Mouse (Mus musculus): ENCODE results near the gene Fitm2. TPM values are rescaled to one million over a fixed set of nuclear protein-coding genes. Genes with fewer than 3 reads are reported as not detected.

The Fitm2 gene
- polyA plus RNA-seq (2015; fragmentation: Nextera tagmentation; extraction: Ambion mirVana): 4.7 and 5.3 TPM in 2 replicates

- DNase-seq (peak; percentile 94), ATAC-seq (ENCODE audit: low read depth) (peak; percentile 92)
- 0% methylated on average over 30 of the region's 30 CpGs for WGBS (ENCODE audit: insufficient replicate concordance)
- H3K9me3 ChIP-seq (replicated peaks): no peaks in the 10 kb centered on the region
- H3K4me3 ChIP-seq (replicated peaks): peak within 1 kb of the TSS; percentile 86
- H3K36me3 ChIP-seq: peaks cover 23% of the 10 kb centered on the region
- H3K27ac ChIP-seq: peak within 1 kb of the TSS; percentile 77
- peak within 1 kb of the TSS; percentile 90 for H3K4me2 ChIP-seq
- H3K4me1 ChIP-seq (replicated peaks): peaks cover 19% of the 10 kb centered on the region
- 0 out of 2 replicates have a peak, but pooled peaks cover 5% of the 10 kb centered on the region for H3K27me3 ChIP-seq
- H3K9ac ChIP-seq: peak within 1 kb of the TSS; percentile 87
Measured at GRCm38 (mm10) chr2:163472466-163472851, at the start of gene Fitm2. Gene Fitm2, minus strand, starts transcription at chr2:163472629.

DNA sequence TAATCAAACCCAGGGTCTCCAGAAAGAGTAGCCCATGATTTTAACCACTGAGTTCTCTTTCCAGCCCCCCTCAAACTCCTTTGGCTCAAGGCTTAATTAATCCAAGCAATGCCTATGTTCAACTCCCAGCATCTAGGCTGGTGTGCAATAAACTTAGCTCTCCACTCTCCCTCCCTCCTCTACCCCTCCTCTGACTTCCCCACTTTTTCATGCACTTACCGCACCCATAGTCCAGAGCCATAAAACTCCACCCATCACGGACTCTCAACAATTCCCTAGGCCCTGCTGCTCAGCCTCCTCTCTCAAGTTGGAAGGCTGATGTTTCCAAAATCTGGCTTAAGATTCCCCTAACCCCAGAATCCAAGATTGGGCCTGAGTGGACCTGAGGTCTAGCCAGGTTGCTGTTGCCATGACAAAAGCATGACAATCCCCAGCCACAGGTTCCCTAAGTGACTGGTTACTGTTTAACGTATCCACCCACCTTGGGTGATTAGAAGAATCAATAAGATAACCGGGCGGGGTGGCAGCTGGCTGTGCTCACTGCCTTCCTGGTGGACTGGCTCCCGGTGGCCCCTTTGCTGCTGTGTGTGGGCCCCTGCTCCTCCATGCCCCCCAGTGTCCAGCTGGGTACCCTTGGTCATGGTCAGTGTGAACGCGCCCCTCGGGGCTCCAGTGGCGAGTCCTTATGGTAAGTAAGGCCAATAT lies 34.0 kb upstream of the Fitm2 start, which contains the start of gene Hnf4a:
Gene Hnf4a, plus strand, starts transcription at position 509 of the 705 bp plus-strand sequence.
- H3K36me3 ChIP-seq: no peaks in the 10 kb centered on the region
- no peaks in the 10 kb centered on the region for H3K9me3 ChIP-seq (replicated peaks)
- no peaks in the 10 kb centered on the region for H3K27me3 ChIP-seq
- WGBS (ENCODE audit: insufficient replicate concordance): 58% methylated on average over 10 of the region's 10 CpGs
- ATAC-seq (ENCODE audit: low read depth) (peak; percentile 60; the same call in 1 of the 2 replicates), DNase-seq (no peak)
- H3K27ac ChIP-seq: no peak within 1 kb of the TSS
- peak within 1 kb of the TSS; percentile 45 for H3K4me3 ChIP-seq (replicated peaks)
- peak within 1 kb of the TSS; percentile 46 for H3K4me2 ChIP-seq
- H3K4me1 ChIP-seq (replicated peaks): no peaks in the 10 kb centered on the region
- H3K9ac ChIP-seq: 0 out of 2 replicates have a peak within 1 kb of the TSS, but pooled peaks have one; percentile 30

DNA sequence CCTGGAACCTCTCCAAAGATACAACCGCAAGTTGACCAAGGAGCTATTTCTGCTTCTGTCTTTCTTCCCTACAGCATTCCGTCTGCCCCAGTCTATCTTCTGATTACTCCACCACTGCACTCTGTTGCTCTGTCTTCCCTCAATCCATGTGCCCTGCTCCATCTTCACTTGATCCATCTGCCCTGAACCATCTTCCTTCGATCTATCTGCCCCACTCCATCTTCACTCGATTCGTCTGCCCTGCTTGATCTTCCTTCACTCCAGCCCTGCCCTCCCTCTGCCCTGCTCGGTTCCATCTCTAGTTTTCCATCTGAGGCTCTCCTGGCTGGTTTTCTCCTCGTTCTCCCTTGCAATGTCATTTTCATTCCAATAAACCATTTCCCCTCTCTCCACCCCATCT lies 30.8 kb upstream of the Fitm2 start:
- WGBS (ENCODE audit: insufficient replicate concordance): 58% methylated on average over 7 of the region's 7 CpGs
- H3K27ac ChIP-seq: no peak overlapping the region

GRCm38 (mm10) chr2:163502219-163502618 lies 29.8 kb upstream of the Fitm2 start:
- no peaks in the 10 kb centered on the region for H3K4me1 ChIP-seq (replicated peaks)
- no peaks in the 10 kb centered on the region for H3K9me3 ChIP-seq (replicated peaks)
- H3K4me3 ChIP-seq (replicated peaks): no peak overlapping the region
- 67% methylated on average over 2 of the region's 2 CpGs for WGBS (ENCODE audit: insufficient replicate concordance)
- no peaks in the 10 kb centered on the region for H3K27me3 ChIP-seq
- no peak overlapping the region for H3K27ac ChIP-seq
- no peak overlapping the region for H3K9ac ChIP-seq
- no peak for ATAC-seq (ENCODE audit: low read depth)
- no peaks in the 10 kb centered on the region for H3K36me3 ChIP-seq
- no peak overlapping the region for H3K4me2 ChIP-seq
- no peak for DNase-seq

More for the DNA sequence above, 30.8 kb upstream of the Fitm2 start:
- no peaks in the 10 kb centered on the region for H3K9me3 ChIP-seq (replicated peaks)
- no peaks in the 10 kb centered on the region for H3K27me3 ChIP-seq
- no peak for ATAC-seq (ENCODE audit: low read depth)
- no peak overlapping the region for H3K4me3 ChIP-seq (replicated peaks)
- no peak overlapping the region for H3K4me2 ChIP-seq
- H3K9ac ChIP-seq: no peak overlapping the region
- H3K36me3 ChIP-seq: no peaks in the 10 kb centered on the region
- H3K4me1 ChIP-seq (replicated peaks): no peaks in the 10 kb centered on the region
- no peak for DNase-seq

GRCm38 (mm10) chr2:163494456-163494855 lies 22.0 kb upstream of the Fitm2 start:
- WGBS (ENCODE audit: insufficient replicate concordance): 31% methylated on average over 6 of the region's 6 CpGs

DNA sequence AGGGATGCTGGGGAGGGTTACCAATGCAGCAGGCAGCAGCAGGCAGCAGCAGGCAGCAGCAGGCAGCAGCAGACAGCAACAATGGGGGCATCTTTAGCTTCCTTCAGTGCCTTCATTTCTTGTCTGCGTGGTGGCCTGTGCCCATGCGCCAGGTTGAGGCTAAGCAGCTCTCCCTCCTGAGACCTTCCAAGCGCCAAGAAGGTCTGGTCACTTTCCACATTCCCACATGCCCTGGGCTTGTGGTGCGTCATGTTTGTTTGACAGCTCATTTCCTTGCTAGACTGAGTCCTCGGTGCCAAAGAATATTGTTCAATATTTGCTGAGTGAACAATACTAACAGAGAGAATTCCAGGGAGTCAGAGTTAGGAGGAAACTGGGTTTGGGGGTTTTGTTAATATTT lies 21.5 kb upstream of the Fitm2 start:
- H3K27me3 ChIP-seq: no peaks in the 10 kb centered on the region
- no peak overlapping the region for H3K9ac ChIP-seq
- ATAC-seq (ENCODE audit: low read depth): no peak
- H3K9me3 ChIP-seq (replicated peaks): no peaks in the 10 kb centered on the region
- H3K27ac ChIP-seq: no peak overlapping the region
- H3K4me2 ChIP-seq: no peak overlapping the region
- no peaks in the 10 kb centered on the region for H3K4me1 ChIP-seq (replicated peaks)
- no peaks in the 10 kb centered on the region for H3K36me3 ChIP-seq
- 26% methylated on average over 5 of the region's 5 CpGs for whole genome bisulfite sequencing (ENCODE audit: insufficient replicate concordance)
- DNase-seq: no peak
- no peak overlapping the region for H3K4me3 ChIP-seq (replicated peaks)

More at GRCm38 (mm10) chr2:163494456-163494855, 22.0 kb upstream of the Fitm2 start:
- Histone ChIP-seq H3K36me3 (no peaks in the 10 kb centered on the region), H3K27ac (no peak overlapping the region), H3K27me3 (no peaks in the 10 kb centered on the region), H3K9ac (no peak overlapping the region), H3K4me2 (no peak overlapping the region), H3K4me1 (replicated peaks) (no peaks in the 10 kb centered on the region), H3K4me3 (replicated peaks) (no peak overlapping the region), H3K9me3 (replicated peaks) (no peaks in the 10 kb centered on the region)
- ATAC-seq (ENCODE audit: low read depth): no peak
- no peak for DNase-seq

GRCm38 (mm10) chr2:163493031-163493430 lies 20.6 kb upstream of the Fitm2 start:
- DNase-seq: no peak
- Histone ChIP-seq H3K4me2 (no peak overlapping the region), H3K27ac (no peak overlapping the region), H3K36me3 (no peaks in the 10 kb centered on the region), H3K9me3 (replicated peaks) (no peaks in the 10 kb centered on the region), H3K4me3 (replicated peaks) (no peak overlapping the region), H3K4me1 (replicated peaks) (no peaks in the 10 kb centered on the region), H3K9ac (no peak overlapping the region), H3K27me3 (no peaks in the 10 kb centered on the region)
- ATAC-seq (ENCODE audit: low read depth): no peak
- WGBS (ENCODE audit: insufficient replicate concordance): 40% methylated on average over 5 of the region's 5 CpGs

DNA sequence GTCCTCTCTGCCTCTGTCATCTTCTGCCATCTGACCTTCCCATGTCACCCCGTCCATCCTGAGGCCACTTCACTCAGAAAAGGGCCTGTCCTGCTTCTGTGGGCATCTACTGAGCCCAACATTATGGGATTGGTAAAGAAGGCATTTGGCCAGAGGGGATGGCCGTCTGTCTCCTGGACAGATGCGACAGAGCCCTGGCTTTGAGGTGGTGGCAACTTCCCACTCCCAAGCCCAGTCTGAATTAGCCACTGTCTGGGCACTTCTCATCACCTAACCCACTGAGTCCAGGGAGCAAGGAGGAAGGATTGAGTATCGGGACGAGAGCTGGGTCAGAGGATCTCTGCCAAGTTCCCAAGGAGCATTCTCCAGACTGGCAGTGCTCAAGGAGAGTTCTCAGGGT lies 19.6 kb upstream of the Fitm2 start, which contains the start of gene R3hdml:
Gene R3hdml, plus strand, starts transcription at position 301 of the 400 bp plus-strand sequence.
- DNase-seq (no peak), ATAC-seq (ENCODE audit: low read depth) (no peak)
- Histone ChIP-seq H3K9ac (no peak within 1 kb of the TSS), H3K4me3 (replicated peaks) (no peak within 1 kb of the TSS), H3K9me3 (replicated peaks) (no peaks in the 10 kb centered on the region), H3K4me2 (no peak within 1 kb of the TSS), H3K36me3 (no peaks in the 10 kb centered on the region), H3K27me3 (no peaks in the 10 kb centered on the region), H3K4me1 (replicated peaks) (no peaks in the 10 kb centered on the region), H3K27ac (no peak within 1 kb of the TSS)
- WGBS (ENCODE audit: insufficient replicate concordance): 53% methylated on average over 5 of the region's 5 CpGs

DNA sequence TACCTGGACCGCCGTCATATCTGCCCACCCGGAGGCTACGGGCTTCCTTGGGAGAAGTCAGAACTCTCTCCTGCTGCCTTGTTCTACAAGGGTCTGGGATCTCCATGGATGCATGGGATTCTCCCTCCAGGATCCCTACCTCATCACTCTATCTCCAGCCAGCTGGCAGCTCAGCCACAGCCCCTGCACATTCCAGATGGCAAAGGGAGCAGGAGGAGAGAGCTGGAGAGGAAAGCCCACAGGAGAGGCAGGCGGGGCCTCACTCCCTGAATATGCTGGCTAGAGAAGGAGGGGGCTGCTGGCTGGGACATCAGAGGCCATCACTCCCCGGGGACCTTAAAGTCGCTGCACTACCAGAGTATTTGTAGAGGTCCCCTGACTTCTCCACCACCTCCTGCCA lies 18.9 kb upstream of the Fitm2 start:
- no peak overlapping the region for H3K27ac ChIP-seq
- H3K9ac ChIP-seq: no peak overlapping the region
- DNase-seq (no peak), ATAC-seq (ENCODE audit: low read depth) (no peak)
- no peaks in the 10 kb centered on the region for H3K27me3 ChIP-seq
- no peak overlapping the region for H3K4me2 ChIP-seq
- no peaks in the 10 kb centered on the region for H3K9me3 ChIP-seq (replicated peaks)
- H3K4me3 ChIP-seq (replicated peaks): no peak overlapping the region
- no peaks in the 10 kb centered on the region for H3K36me3 ChIP-seq
- H3K4me1 ChIP-seq (replicated peaks): no peaks in the 10 kb centered on the region
- WGBS (ENCODE audit: insufficient replicate concordance): 61% methylated on average over 7 of the region's 7 CpGs

GRCm38 (mm10) chr2:163490656-163491055 lies 18.2 kb upstream of the Fitm2 start:
- ATAC-seq (ENCODE audit: low read depth): no peak
- no peaks in the 10 kb centered on the region for H3K36me3 ChIP-seq
- H3K4me2 ChIP-seq: no peak overlapping the region
- no peaks in the 10 kb centered on the region for H3K9me3 ChIP-seq (replicated peaks)
- WGBS (ENCODE audit: insufficient replicate concordance): 75% methylated on average over 17 of the region's 17 CpGs
- H3K9ac ChIP-seq: no peak overlapping the region
- no peak for DNase-seq
- H3K4me1 ChIP-seq (replicated peaks): no peaks in the 10 kb centered on the region
- H3K27me3 ChIP-seq: no peaks in the 10 kb centered on the region
- H3K27ac ChIP-seq: no peak overlapping the region
- no peak overlapping the region for H3K4me3 ChIP-seq (replicated peaks)

- Histone ChIP-seq H3K9me3 (replicated peaks) (no peaks in the 10 kb centered on the region), H3K4me3 (replicated peaks) (no peak overlapping the region), H3K4me2 (no peak overlapping the region), H3K36me3 (no peaks in the 10 kb centered on the region), H3K27me3 (no peaks in the 10 kb centered on the region), H3K9ac (no peak overlapping the region), H3K4me1 (replicated peaks) (no peaks in the 10 kb centered on the region), H3K27ac (no peak overlapping the region)
- no peak for DNase-seq
- no peak for ATAC-seq (ENCODE audit: low read depth)
- WGBS (ENCODE audit: insufficient replicate concordance): 41% methylated on average over 5 of the region's 5 CpGs
Measured at GRCm38 (mm10) chr2:163489725-163490291, 17.4 kb upstream of the Fitm2 start.
